Mouse (Mus musculus) heart, embryonic 11.5 days (tissue): ENCODE data around the gene Rdh14. TPM values are rescaled to one million over a fixed set of nuclear protein-coding genes. Genes with fewer than 3 reads are reported as not detected.

Source experiments
- ATAC-seq: fragments of 200-750 bp; cut with Nextera tagmentation; replicated peaks from 2 replicates; pipeline ENCODE4 v1.8.0; 2017; ENCODE audit warnings: moderate library complexity; ENCODE audit not compliant: insufficient number of reproducible peaks, low FRiP score, low TSS enrichment
- H3K27ac ChIP-seq: fragments of 300-500 bp; sonication (generic); 2 replicates; pipeline ENCODE4 v1.5.1; 2014; ENCODE audit warnings: mild to moderate bottlenecking, low read depth, low read length
- H3K27me3 ChIP-seq: fragments of 300-500 bp; sonication (generic); 2 replicates; pipeline ENCODE4 v1.6.1; 2014; ENCODE audit warnings: mild to moderate bottlenecking, low read length, mixed read lengths; ENCODE audit not compliant: control insufficient read depth, insufficient read depth
- H3K36me3 ChIP-seq: fragments of 300-500 bp; sonication (generic); 2 replicates; pipeline ENCODE4 v1.6.1; 2014; ENCODE audit warnings: mild to moderate bottlenecking, low read length, moderate library complexity, mixed read lengths; ENCODE audit not compliant: control insufficient read depth, insufficient read depth
- H3K4me1 ChIP-seq: fragments of 300-500 bp; sonication (generic); 2 replicates; pipeline ENCODE4 v1.6.1; 2014; ENCODE audit warnings: low read length; ENCODE audit not compliant: control insufficient read depth, insufficient read depth
- H3K4me2 ChIP-seq: fragments of 300-500 bp; sonication (generic); 2 replicates; pipeline ENCODE4 v1.6.1; 2014; ENCODE audit warnings: mild to moderate bottlenecking, moderate library complexity
- H3K4me3 ChIP-seq: fragments of 300-500 bp; sonication (generic); 2 replicates; pipeline ENCODE4 v1.5.1; 2014; ENCODE audit warnings: low read depth, low read length
- H3K9ac ChIP-seq: fragments of 300-500 bp; sonication (generic); 2 replicates; pipeline ENCODE4 v1.6.1; 2014; ENCODE audit warnings: mild to moderate bottlenecking, low read depth, low read length, moderate library complexity
- H3K9me3 ChIP-seq: fragments of 300-500 bp; sonication (generic); replicated peaks from 2 replicates; pipeline ENCODE4 v1.6.1; 2016; ENCODE audit warnings: low read length; ENCODE audit not compliant: control insufficient read depth
- WGBS: fragments of 180-500 bp; shearing (Covaris S2); extraction: QIAGEN DNeasy Blood & Tissue Kit; methylation state at CpG from one replicate; pipeline ENCODE4 v1.1.7; 2014; ENCODE audit not compliant: insufficient replicate concordance; 5-methylcytosine and 5-hydroxymethylcytosine counted together
- polyA plus RNA-seq: library from polyadenylated mRNA; unstranded; fragments of >200 nt; fragmentation: Nextera tagmentation; extraction: Ambion mirVana; gene quantifications from 2 replicates; pipeline ENCODE4 v1.2.1, GENCODE M21; 2014

The Rdh14 gene
- polyA plus RNA-seq, 1 experiment from 2014 or later: 47.0 TPM

GRCm38 (mm10) chr12:10422347-10422746, 31.8 kb downstream of the Rdh14 start:
- H3K36me3 ChIP-seq: no peaks in the 10 kb centered on the region
- ATAC-seq: no peak
- H3K4me1 ChIP-seq: no peaks in the 10 kb centered on the region
- no peak overlapping the region for H3K27ac ChIP-seq
- H3K27me3 ChIP-seq: no peaks in the 10 kb centered on the region
- no peaks in the 10 kb centered on the region for H3K9me3 ChIP-seq
- H3K9ac ChIP-seq: no peak overlapping the region
- H3K4me2 ChIP-seq: no peak overlapping the region
- WGBS: 73% methylated on average over 3 of the region's 3 CpGs
- H3K4me3 ChIP-seq: no peak overlapping the region

- no peaks in the 10 kb centered on the region for H3K27me3 ChIP-seq
- ATAC-seq: no peak
- no peaks in the 10 kb centered on the region for H3K9me3 ChIP-seq
- no peaks in the 10 kb centered on the region for H3K4me1 ChIP-seq
- no peaks in the 10 kb centered on the region for H3K36me3 ChIP-seq
- no peak overlapping the region for H3K4me3 ChIP-seq
- WGBS: 65% methylated on average over 9 of the region's 9 CpGs
- no peak overlapping the region for H3K9ac ChIP-seq
- H3K4me2 ChIP-seq: no peak overlapping the region
- H3K27ac ChIP-seq: no peak overlapping the region
These were observed 35.7 kb downstream of the Rdh14 start for GRCm38 (mm10) chr12:10425982-10426863.

DNA sequence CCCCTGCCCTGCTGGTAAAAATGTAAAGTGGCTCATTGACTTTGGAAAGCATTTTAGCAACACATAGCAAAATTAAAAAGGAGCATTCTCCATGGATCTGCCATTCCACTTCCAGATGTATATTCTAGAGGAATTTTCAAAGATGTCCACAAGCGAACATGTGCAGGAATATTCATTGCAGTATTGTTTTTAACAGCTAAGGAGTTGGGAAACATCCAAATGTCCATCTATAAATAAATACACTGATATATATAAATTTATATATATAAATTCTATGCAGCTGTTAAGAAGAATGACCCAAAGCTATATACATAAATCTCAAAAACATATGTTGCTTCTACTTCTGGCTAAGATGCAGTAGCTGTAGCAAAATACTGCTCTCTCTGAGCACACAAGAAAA, 40.4 kb downstream of the Rdh14 start:
- no peak for ATAC-seq
- WGBS: 92% methylated on average over 1 of the region's 1 CpGs
- H3K4me2 ChIP-seq: no peak overlapping the region
- no peaks in the 10 kb centered on the region for H3K36me3 ChIP-seq
- no peak overlapping the region for H3K27ac ChIP-seq
- no peak overlapping the region for H3K9ac ChIP-seq
- H3K27me3 ChIP-seq: no peaks in the 10 kb centered on the region
- H3K4me3 ChIP-seq: no peak overlapping the region
- no peaks in the 10 kb centered on the region for H3K4me1 ChIP-seq
- no peaks in the 10 kb centered on the region for H3K9me3 ChIP-seq

DNA sequence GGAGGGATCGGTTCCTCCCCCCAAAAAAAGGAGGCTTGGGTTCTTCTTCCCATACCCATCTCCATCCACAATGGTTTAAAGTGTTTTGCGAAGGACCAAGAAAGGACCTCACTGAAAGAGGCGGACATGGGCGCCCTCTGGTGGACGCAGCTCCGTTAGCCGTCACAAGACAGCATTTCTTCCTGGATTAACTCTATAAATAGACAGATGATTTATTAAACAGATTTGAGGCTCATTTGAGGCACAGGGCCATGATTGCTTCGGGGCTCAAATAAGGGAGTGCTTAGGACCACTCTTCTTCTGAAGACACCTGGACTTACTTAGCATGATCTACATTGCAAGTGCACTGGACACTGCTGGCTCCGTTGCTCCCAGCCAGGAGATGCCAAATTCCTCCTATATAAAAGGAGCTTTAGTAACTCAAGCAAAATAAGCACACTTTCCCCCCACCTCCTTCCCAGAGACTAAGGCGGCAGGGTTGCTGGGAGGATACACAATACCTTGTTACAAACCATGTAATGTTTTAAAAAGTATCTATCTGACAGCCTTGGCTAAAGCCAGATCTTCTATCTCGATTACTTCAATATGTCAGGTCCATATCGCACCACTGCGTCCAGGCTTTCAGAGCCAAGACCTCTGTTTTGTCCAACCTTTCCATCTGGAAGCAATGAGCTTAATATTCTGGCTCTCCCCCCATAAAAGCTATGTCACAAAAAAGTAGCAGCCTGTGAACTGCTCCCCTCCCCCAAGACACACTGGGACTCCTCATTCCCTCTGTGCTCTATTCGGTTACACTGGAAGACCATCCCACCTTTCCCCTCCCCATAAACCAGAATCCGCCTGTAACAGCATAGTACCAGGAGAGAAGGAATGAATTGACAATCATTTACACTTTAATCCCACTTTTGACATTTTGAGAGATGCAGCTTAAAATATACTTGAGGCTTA, 47.8 kb downstream of the Rdh14 start:
- WGBS: 30% methylated on average over 15 of the region's 15 CpGs
- H3K4me2 ChIP-seq: no peak overlapping the region
- H3K9ac ChIP-seq: no peak overlapping the region
- no peak for ATAC-seq
- H3K36me3 ChIP-seq: no peaks in the 10 kb centered on the region
- H3K9me3 ChIP-seq: no peaks in the 10 kb centered on the region
- no peaks in the 10 kb centered on the region for H3K27me3 ChIP-seq
- no peaks in the 10 kb centered on the region for H3K4me1 ChIP-seq
- no peak overlapping the region for H3K4me3 ChIP-seq
- H3K27ac ChIP-seq: no peak overlapping the region

DNA sequence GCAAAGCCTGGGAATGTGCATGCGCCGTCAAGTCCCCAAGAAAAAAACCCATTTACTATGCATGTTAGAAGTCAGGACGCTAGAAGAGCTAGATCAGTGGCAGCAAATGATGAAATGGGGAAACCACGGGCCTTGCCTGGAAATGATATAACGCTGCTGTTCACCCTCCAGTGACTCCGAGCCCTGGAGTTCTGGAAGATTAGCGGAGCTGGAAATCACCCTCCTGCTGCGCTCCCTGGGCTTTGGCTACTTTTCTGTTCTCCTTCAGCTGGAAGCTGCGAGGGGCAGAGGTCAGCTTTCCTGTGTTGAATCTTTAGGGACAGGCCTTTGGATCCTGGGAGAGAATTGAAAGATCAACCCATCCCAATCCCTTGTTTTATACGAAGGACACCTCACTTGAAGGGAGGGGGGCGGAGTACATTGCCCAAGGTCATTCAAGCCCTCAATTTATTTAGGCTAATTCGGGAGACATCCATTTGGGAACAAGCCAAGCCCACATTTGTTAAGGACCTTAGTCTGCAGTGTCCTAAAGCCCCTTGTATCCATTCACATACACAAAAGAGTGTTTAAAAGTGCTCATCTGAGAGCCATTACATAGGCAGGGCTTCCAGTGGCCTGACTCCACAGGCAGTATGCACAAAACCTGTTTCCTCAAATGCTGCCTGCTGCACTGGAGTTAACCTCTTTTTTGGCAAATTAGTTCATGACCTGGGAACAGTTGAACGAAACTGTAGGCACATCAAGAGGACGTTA, 49.1 kb downstream of the Rdh14 start:
- Histone ChIP-seq H3K9ac (no peak overlapping the region), H3K36me3 (no peaks in the 10 kb centered on the region), H3K4me1 (no peaks in the 10 kb centered on the region), H3K27me3 (no peaks in the 10 kb centered on the region), H3K27ac (no peak overlapping the region), H3K4me2 (no peak overlapping the region), H3K4me3 (no peak overlapping the region), H3K9me3 (no peaks in the 10 kb centered on the region)
- 58% methylated on average over 14 of the region's 14 CpGs for WGBS
- no peak for ATAC-seq

Other genes with a start within 250 kb of the Rdh14 start
- not detected in 2 replicates for gene Nt5c1b, start 20.8 kb upstream of the Rdh14 start, polyA plus RNA-seq